Mouse (Mus musculus) lung, postnatal 0 days (tissue): ENCODE measurements around the gene Prkag1.

Source experiments
- CTCF ChIP-seq: IDR thresholded peaks from 2 replicates; pipeline ENCODE4 v1.5.1; 2016; ENCODE audit warnings: antibody characterized with exemption, mild to moderate bottlenecking
- EP300 ChIP-seq: IDR thresholded peaks from 2 replicates; pipeline ENCODE4 v1.6.1; 2016; ENCODE audit warnings: antibody characterized with exemption, mild to moderate bottlenecking, control low read depth

DNA sequence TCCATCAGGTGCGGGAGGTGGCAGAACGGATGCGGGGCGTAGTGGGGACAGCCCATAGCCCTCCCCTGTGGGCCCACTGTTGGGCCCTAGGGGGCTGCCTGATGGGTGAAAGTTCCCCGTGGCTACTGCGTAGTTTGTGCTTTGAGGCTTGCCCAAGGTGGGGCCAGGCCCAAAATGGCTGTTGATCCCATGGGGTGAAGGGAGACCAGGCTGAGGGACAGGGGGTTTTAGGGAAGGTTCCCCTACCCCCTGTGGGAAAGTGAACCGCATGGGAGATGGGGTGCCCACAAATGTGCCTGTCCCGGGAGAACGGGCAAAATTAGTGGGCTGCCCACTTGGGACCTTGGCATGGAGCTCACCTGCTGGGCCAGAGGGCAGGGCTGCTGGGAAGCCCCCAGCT lies 20.8 kb upstream of the Prkag1 start:
- TF ChIP-seq CTCF, result no peak
- no peak for TF ChIP-seq EP300
